Mouse (Mus musculus): ENCODE data around the gene Unc5cl.

GRCm38 (mm10) chr17:48505006-48505405 is 50.3 kb downstream of the Unc5cl start:
- TF ChIP-seq CTCF (IDR thresholded peaks at IDR 0.05; ENCODE audit: low read depth, low read length), result no peak
- no peak for TF ChIP-seq POLR2A (IDR thresholded peaks at IDR 0.05; ENCODE audit: extremely low read depth, insufficient read depth, low read length)

All from liver, adult 2 months (tissue).